Mouse (Mus musculus): ENCODE data around the gene Mmadhc. TPM values are rescaled to one million over a fixed set of nuclear protein-coding genes. Genes with fewer than 3 reads are reported as not detected.

The Mmadhc gene
- 10 to 100 TPM; 16.9 to 75.2 TPM for polyA plus RNA-seq (2012; fragmentation: generic; extraction: Trizol)

DNA sequence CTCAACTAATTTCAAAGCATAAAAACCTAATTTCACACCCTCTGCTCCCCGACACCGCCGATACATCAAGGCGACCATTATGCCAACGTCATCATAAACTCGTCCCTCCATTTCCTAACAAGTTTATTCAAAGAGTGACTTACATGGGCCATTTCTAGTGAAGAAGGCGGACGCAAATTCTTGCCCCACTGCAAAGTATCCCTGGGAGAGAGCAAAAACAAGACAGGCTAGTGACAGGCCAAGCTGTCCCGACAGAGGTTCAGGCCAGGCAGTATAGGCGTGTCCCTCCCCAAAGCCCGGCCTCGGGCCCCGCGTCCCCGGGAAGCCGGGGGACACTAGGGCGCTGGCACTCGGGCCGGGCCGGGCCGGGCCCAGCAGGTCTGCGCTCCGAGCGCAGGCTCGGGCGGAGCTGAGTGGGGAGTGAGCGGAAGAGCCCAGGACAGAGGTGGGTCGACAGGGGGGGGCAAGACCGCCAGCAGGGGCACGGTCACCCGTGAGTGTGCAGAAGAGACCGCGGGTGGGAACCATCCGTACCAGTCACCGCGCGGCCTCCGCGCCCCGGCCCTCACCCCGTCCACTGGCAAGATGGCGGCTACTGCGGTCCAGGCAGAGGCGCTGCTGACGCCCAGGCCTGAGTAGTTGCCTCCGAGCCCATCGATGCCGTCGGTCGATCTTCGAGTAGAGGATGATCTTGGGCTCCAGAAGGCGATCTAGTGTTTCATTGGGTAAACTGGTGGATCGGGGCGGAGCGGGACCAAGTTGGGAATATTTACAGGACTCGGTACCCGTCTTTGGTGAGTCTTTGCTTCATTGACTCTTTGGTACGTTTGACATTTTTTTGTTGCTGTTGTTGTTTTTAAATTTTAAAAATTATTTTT lies at the start of gene Mmadhc:
Gene Mmadhc (minus strand): TSS at position 693 of the 878 bp plus-strand sequence.

Other genes starting within 250 kb of the Mmadhc start
- gene Lypd6, start 230.4 kb downstream of the Mmadhc start, polyA plus RNA-seq (2012; fragmentation: generic; extraction: Trizol): under 1 TPM; 0.01 to 0.05 TPM

Data from C3H10T1/2 (cell line).